Mouse (Mus musculus) erythroblast, embryonic 14.5 days (primary cell): Measurements from ENCODE around the gene Kirrel. TPM values are rescaled to one million over a fixed set of nuclear protein-coding genes. Genes with fewer than 3 reads are reported as not detected.
"Not testable (repeated sequence)": the region's sequence is repeated elsewhere in the genome, so short reads cannot be mapped to it uniquely, and the experiment has no call there.

Source experiments
- H3K27me3 ChIP-seq: 2 replicates; pipeline ENCODE4 v1.6.1; 2012; ENCODE audit warnings: inconsistent platforms; ENCODE audit not compliant: control insufficient read depth
- H3K36me3 ChIP-seq: 2 replicates; pipeline ENCODE4 v1.6.1; 2012; ENCODE audit warnings: mild to moderate bottlenecking, inconsistent platforms; ENCODE audit not compliant: control insufficient read depth
- H3K4me1 ChIP-seq: 2 replicates; pipeline ENCODE4 v1.6.1; 2012; ENCODE audit warnings: inconsistent platforms; ENCODE audit not compliant: control insufficient read depth
- H3K4me3 ChIP-seq: replicated peaks from 2 replicates; pipeline ENCODE3; 2012; ENCODE audit warnings: moderate library complexity, mild to moderate bottlenecking, inconsistent platforms
- H3K9me3 ChIP-seq: 2 replicates; pipeline ENCODE4 v1.6.1; 2012; ENCODE audit warnings: low read length, inconsistent platforms, mixed read lengths; ENCODE audit not compliant: control insufficient read depth
- GATA1 ChIP-seq: IDR thresholded peaks from 2 replicates; pipeline ENCODE4 v1.6.1; 2012; ENCODE audit warnings: low read length, inconsistent platforms, mixed read lengths
- TAL1 ChIP-seq: IDR thresholded peaks from 3 replicates; pipeline ENCODE4 v1.6.1; 2012; ENCODE audit warnings: low read length, inconsistent platforms, mixed read lengths
- polyA plus RNA-seq: library from polyadenylated mRNA; stranded (reverse); fragments of >175 nt; gene quantifications from 2 replicates; pipeline ENCODE4 v1.2.3, GENCODE M21; 2012

Gene Kirrel
- polyA plus RNA-seq, 1 experiment = not detected

DNA sequence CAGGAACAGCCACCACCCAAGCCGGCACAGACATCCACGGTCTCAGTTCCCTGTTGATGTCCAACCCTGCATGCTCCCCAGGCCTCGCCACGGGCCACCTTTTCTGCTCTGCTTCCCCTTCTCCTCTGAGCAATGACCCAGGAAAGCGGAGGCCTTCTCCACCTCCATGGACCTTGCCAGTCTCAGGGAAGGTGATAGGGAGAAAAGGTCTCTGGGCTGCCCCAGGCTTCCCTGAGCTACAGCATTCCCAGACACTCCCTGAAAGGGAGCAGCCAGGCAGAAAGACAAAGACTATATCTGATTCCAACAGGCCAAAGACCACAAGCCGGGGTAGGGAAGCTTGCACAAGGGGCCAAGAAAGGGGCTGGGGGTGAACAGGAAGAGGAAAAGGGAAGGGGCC, 43.6 kb downstream of the Kirrel start:
- H3K27me3 ChIP-seq = no peaks in the 10 kb centered on the region
- H3K9me3 ChIP-seq = no peaks in the 10 kb centered on the region
- no peak overlapping the region for H3K4me3 ChIP-seq
- H3K36me3 ChIP-seq = no peaks in the 10 kb centered on the region
- TF ChIP-seq TAL1 (no peak), GATA1 (no peak)
- no peaks in the 10 kb centered on the region for H3K4me1 ChIP-seq

DNA sequence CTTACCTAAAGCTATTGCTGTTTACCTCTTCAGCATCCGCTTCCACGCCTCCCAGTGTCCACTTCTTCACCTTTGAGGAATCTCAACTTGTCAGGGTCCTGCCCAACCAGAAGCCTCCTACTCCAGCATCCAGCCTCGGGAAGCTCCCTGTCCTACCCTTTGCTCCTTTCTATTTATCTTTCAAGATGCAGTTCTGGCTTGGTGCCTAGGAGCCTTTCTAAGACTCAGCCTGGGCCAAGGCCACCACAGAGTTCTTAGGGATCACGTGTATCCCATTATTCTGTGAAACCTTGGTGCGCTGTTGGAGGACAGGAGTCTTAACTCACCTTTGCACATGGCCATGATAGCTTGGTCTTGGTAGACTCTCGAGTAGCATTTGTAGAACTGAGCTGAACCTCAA, 50.8 kb downstream of the Kirrel start:
- no peak overlapping the region for H3K4me3 ChIP-seq
- H3K27me3 ChIP-seq = no peaks in the 10 kb centered on the region
- H3K9me3 ChIP-seq = no peaks in the 10 kb centered on the region
- no peaks in the 10 kb centered on the region for H3K4me1 ChIP-seq
- TF ChIP-seq TAL1 (no peak), GATA1 (no peak)
- H3K36me3 ChIP-seq = no peaks in the 10 kb centered on the region

GRCm38 (mm10) chr3:87118214-87118613, 56.3 kb downstream of the Kirrel start:
- no peaks in the 10 kb centered on the region for H3K27me3 ChIP-seq
- no peaks in the 10 kb centered on the region for H3K4me1 ChIP-seq
- H3K4me3 ChIP-seq = no peak overlapping the region
- H3K36me3 ChIP-seq = no peaks in the 10 kb centered on the region
- H3K9me3 ChIP-seq = no peaks in the 10 kb centered on the region
- no peak for TF ChIP-seq TAL1
- no peak for TF ChIP-seq GATA1

GRCm38 (mm10) chr3:87117632-87118031, 56.9 kb downstream of the Kirrel start:
- no peak overlapping the region for H3K4me3 ChIP-seq
- H3K36me3 ChIP-seq = no peaks in the 10 kb centered on the region
- no peaks in the 10 kb centered on the region for H3K27me3 ChIP-seq
- no peak for TF ChIP-seq GATA1
- TF ChIP-seq TAL1 = no peak
- H3K4me1 ChIP-seq = no peaks in the 10 kb centered on the region
- no peaks in the 10 kb centered on the region for H3K9me3 ChIP-seq

- Histone ChIP-seq H3K4me3 (no peak overlapping the region), H3K9me3 (no peaks in the 10 kb centered on the region), H3K27me3 (no peaks in the 10 kb centered on the region), H3K36me3 (no peaks in the 10 kb centered on the region), H3K4me1 (no peaks in the 10 kb centered on the region)
- TF ChIP-seq TAL1 = no peak
- no peak for TF ChIP-seq GATA1
Measured at GRCm38 (mm10) chr3:87115726-87116540, 58.6 kb downstream of the Kirrel start.

GRCm38 (mm10) chr3:87115271-87115670, 59.3 kb downstream of the Kirrel start:
- Histone ChIP-seq H3K27me3 (no peaks in the 10 kb centered on the region), H3K4me1 (no peaks in the 10 kb centered on the region), H3K36me3 (no peaks in the 10 kb centered on the region), H3K4me3 (no peak overlapping the region), H3K9me3 (no peaks in the 10 kb centered on the region)
- no peak for TF ChIP-seq TAL1
- TF ChIP-seq GATA1 = no peak

GRCm38 (mm10) chr3:87114801-87115200, 59.7 kb downstream of the Kirrel start:
- TF ChIP-seq GATA1 = no peak
- TF ChIP-seq TAL1 = no peak
- Histone ChIP-seq H3K27me3 (no peaks in the 10 kb centered on the region), H3K36me3 (no peaks in the 10 kb centered on the region), H3K9me3 (no peaks in the 10 kb centered on the region), H3K4me1 (no peaks in the 10 kb centered on the region), H3K4me3 (no peak overlapping the region)

DNA sequence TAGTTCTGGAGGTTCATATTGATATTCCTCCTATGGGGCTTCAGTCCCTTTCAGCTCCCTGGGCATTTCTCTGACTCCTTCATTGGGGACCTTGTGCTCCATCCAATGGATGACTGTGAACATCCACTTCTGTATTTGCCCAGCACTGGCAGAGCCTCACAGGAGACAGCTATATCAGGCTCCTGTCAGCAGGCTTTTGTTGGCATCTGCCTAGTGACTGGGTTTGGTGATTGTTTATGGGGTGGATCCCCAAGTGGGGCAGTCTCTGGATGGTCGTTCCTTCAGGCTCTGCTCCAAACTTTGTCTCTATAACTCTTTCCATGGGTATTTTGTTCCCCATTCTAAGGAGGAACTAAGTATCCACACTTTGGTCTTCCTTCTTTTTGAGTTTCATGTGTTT, 60.7 kb downstream of the Kirrel start:
- not testable (repeated sequence) for H3K27me3 ChIP-seq, H3K9me3 ChIP-seq, H3K36me3 ChIP-seq, H3K4me3 ChIP-seq, H3K4me1 ChIP-seq

DNA sequence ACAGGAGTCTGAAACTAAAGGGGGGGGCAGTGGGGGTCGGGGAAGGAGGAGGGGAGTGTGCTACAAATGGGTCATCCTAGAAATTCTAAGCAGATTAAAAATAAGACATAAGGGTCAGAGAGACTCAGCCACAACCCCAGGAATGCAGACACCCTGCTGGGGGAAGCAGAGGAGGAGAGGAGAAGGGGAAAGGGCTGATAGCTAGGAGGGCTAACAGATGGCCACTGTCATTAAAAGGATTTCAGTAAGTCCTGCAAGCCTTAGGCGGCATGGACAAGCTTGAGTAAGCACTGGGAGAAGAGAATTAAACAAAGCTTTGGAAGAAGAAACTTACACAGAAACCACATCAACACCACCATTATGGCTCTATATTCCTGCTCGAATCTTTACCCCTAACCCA, 62.3 kb downstream of the Kirrel start:
- no peak overlapping the region for H3K4me3 ChIP-seq
- H3K36me3 ChIP-seq = no peaks in the 10 kb centered on the region
- no peaks in the 10 kb centered on the region for H3K4me1 ChIP-seq
- TF ChIP-seq GATA1 (no peak), TAL1 (no peak)
- no peaks in the 10 kb centered on the region for H3K9me3 ChIP-seq
- no peaks in the 10 kb centered on the region for H3K27me3 ChIP-seq

DNA sequence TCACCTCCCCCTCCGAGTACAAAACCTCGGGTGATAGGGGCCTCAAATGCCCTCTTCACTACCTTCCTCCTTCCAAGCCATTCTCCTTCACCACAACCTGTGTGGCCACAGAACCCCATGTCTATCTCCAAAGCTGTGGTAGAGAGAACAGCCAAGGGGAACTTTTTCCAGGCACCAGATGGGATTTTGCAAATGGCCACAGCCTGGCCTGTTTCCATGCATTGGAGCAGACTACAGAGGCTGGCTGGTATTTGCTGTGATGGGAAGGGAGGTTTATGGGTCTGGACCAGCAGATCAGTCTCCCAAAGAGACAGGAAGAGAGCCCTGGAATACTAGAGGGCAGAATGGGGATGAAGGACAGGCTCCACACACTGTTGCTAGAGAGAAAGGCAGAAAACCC, 69.7 kb downstream of the Kirrel start:
- H3K4me3 ChIP-seq = no peak overlapping the region
- no peaks in the 10 kb centered on the region for H3K9me3 ChIP-seq
- H3K36me3 ChIP-seq = no peaks in the 10 kb centered on the region
- H3K4me1 ChIP-seq = no peaks in the 10 kb centered on the region
- H3K27me3 ChIP-seq = no peaks in the 10 kb centered on the region
- TF ChIP-seq GATA1 (no peak), TAL1 (no peak)
